Mouse (Mus musculus): ENCODE data around the gene Sez6l. TPM values are rescaled to one million over a fixed set of nuclear protein-coding genes. Genes with fewer than 3 reads are reported as not detected.

The Sez6l gene
- polyA plus RNA-seq, 1 experiment from 2014 or later: 0.63 TPM

- Histone ChIP-seq H3K4me3 (no peak overlapping the region), H3K4me1 (peaks cover 9% of the 10 kb centered on the region), H3K36me3 (peaks cover 59% of the 10 kb centered on the region), H3K27me3 (ENCODE audit: insufficient read depth, poor library complexity, severe bottlenecking) (peaks cover 38% of the 10 kb centered on the region), H3K27ac (no peak overlapping the region), H3K9me3 (no peaks in the 10 kb centered on the region)
- no peak for DNase-seq (ENCODE audit: low spot score)
- WGBS: 90% methylated on average over 1 of the region's 1 CpGs
Observed at GRCm38 (mm10) chr5:112377380-112377779, 199.6 kb downstream of the Sez6l start.

- Histone ChIP-seq H3K9me3 (no peaks in the 10 kb centered on the region), H3K4me3 (no peak overlapping the region), H3K36me3 (peaks cover 66% of the 10 kb centered on the region), H3K27me3 (ENCODE audit: insufficient read depth, poor library complexity, severe bottlenecking) (peaks cover 42% of the 10 kb centered on the region), H3K27ac (no peak overlapping the region), H3K4me1 (peaks cover 4% of the 10 kb centered on the region)
- no peak for DNase-seq (ENCODE audit: low spot score)
- 84% methylated on average over 4 of the region's 4 CpGs for WGBS
Observed at GRCm38 (mm10) chr5:112376111-112376510, 200.9 kb downstream of the Sez6l start.

GRCm38 (mm10) chr5:112371933-112372332 lies 205.1 kb downstream of the Sez6l start:
- Histone ChIP-seq H3K27me3 (ENCODE audit: insufficient read depth, poor library complexity, severe bottlenecking) (peaks cover 49% of the 10 kb centered on the region), H3K4me3 (no peak overlapping the region), H3K36me3 (peaks cover 79% of the 10 kb centered on the region), H3K4me1 (no peaks in the 10 kb centered on the region), H3K27ac (no peak overlapping the region), H3K9me3 (no peaks in the 10 kb centered on the region)
- DNase-seq (ENCODE audit: low spot score): no peak
- 70% methylated on average over 7 of the region's 7 CpGs for WGBS

DNA sequence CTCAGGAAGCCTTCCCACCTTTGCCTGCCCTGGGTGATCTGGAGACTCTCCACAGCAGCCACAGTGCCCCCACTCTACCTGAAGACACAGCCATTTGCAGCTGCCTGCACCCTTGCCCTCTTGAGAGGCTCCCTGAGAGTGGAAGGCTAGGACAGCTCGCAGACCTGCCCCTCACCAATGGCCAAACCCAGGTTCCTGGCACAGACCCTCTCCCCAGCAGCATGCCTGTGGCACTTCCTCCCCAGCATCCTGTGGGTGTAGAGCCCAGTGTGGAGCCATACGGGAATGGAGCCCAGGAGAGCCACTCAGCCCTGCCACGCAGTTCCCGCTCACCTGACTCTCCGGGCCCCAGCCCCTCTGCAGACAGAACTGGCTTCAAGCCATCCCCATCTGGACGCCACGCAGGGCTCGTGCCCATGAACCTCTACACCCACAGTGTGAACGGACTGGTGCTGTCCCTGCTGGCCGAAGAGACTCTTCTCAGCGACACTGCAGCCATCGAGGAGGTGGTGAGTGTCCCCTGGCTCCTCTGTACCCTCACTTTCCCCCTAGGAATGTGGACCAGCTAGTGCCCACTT lies 206.7 kb downstream of the Sez6l start:
- no peaks in the 10 kb centered on the region for H3K9me3 ChIP-seq
- peaks cover 44% of the 10 kb centered on the region for H3K27me3 ChIP-seq (ENCODE audit: insufficient read depth, poor library complexity, severe bottlenecking)
- H3K36me3 ChIP-seq: peaks cover 76% of the 10 kb centered on the region
- H3K4me3 ChIP-seq: no peak overlapping the region
- DNase-seq (ENCODE audit: low spot score): no peak
- no peaks in the 10 kb centered on the region for H3K4me1 ChIP-seq
- H3K27ac ChIP-seq: no peak overlapping the region
- WGBS: 91% methylated on average over 12 of the region's 12 CpGs

DNA sequence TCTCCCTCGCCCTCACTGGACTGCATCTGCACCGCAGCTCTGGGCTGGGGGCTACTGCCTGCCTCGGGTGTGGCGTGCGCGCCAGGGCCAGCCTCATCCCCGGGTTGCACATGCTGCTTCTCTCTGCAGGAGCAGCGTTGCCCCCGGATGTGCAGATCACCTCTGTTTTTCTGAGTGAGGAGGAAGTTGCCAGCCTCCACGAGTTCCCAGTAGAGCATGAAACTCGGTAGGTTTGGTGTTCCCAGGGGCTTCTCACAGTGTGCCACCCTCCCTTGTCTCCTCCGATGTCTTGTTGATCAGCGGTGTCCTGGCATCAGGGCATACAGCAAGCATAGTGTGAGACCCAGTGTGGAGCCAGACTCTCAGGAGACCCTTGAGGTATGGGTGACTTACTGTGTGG lies 207.7 kb downstream of the Sez6l start:
- Histone ChIP-seq H3K27me3 (ENCODE audit: insufficient read depth, poor library complexity, severe bottlenecking) (peaks cover 45% of the 10 kb centered on the region), H3K4me1 (no peaks in the 10 kb centered on the region), H3K9me3 (no peaks in the 10 kb centered on the region), H3K4me3 (no peak overlapping the region), H3K27ac (no peak overlapping the region), H3K36me3 (peaks cover 76% of the 10 kb centered on the region)
- 90% methylated on average over 13 of the region's 13 CpGs for WGBS
- DNase-seq (ENCODE audit: low spot score): no peak

Other genes starting within 250 kb of the Sez6l start
- gene Srrd, start 234.1 kb downstream of the Sez6l start, polyA plus RNA-seq (2016; fragmentation: Nextera tagmentation; extraction: Ambion mirVana): 26.7 and 40.5 TPM in 2 replicates
- gene Hps4, start 234.1 kb downstream of the Sez6l start, polyA plus RNA-seq (2016; fragmentation: Nextera tagmentation; extraction: Ambion mirVana): 15.4 and 21.4 TPM in 2 replicates
- gene Gm6583, start 221.2 kb downstream of the Sez6l start, polyA plus RNA-seq (2016; fragmentation: Nextera tagmentation; extraction: Ambion mirVana): 0.18 and 0.28 TPM in 2 replicates
- 4.3 and 6.8 TPM in 2 replicates for gene Asphd2, start 182.3 kb downstream of the Sez6l start, polyA plus RNA-seq (2016; fragmentation: Nextera tagmentation; extraction: Ambion mirVana)
- 0.11 TPM in 1 of 2 replicates, not detected in the other for gene Gm6588, start 127.8 kb downstream of the Sez6l start, polyA plus RNA-seq (2016; fragmentation: Nextera tagmentation; extraction: Ambion mirVana)